Mouse (Mus musculus) liver, embryonic 15.5 days (tissue): ENCODE results near the gene Pitx1. TPM values are rescaled to one million over a fixed set of nuclear protein-coding genes. Genes with fewer than 3 reads are reported as not detected.
A peak's percentile ranks its signal among the peaks of the same experiment; 100 is the strongest.

Source experiments
- ATAC-seq: fragments of 200-750 bp; cut with Nextera tagmentation; 2 replicates; pipeline ENCODE4 v1.8.0; 2017; ENCODE audit warnings: moderate number of reproducible peaks, mild to moderate bottlenecking, moderate library complexity; ENCODE audit not compliant: insufficient read depth
- H3K27ac ChIP-seq: fragments of 300-500 bp; sonication (generic); replicated peaks from 2 replicates; pipeline ENCODE4 v1.5.1; 2015; ENCODE audit warnings: mild to moderate bottlenecking, inconsistent platforms
- H3K27me3 ChIP-seq: fragments of 300-500 bp; sonication (generic); 2 replicates; pipeline ENCODE4 v1.6.1; 2015; ENCODE audit warnings: mild to moderate bottlenecking, inconsistent platforms
- H3K36me3 ChIP-seq: fragments of 300-500 bp; sonication (generic); replicated peaks from 2 replicates; pipeline ENCODE4 v1.6.1; 2015; ENCODE audit warnings: moderate library complexity, mild to moderate bottlenecking, inconsistent platforms
- H3K4me1 ChIP-seq: fragments of 300-500 bp; sonication (generic); replicated peaks from 2 replicates; pipeline ENCODE4 v1.6.1; 2015; ENCODE audit warnings: inconsistent platforms
- H3K4me2 ChIP-seq: fragments of 300-500 bp; sonication (generic); 2 replicates; pipeline ENCODE4 v1.6.1; 2015; ENCODE audit warnings: moderate library complexity, mild to moderate bottlenecking, inconsistent platforms
- H3K4me3 ChIP-seq: fragments of 300-500 bp; sonication (generic); replicated peaks from 2 replicates; pipeline ENCODE4 v1.5.1; 2015; ENCODE audit warnings: mild to moderate bottlenecking, inconsistent platforms
- H3K9ac ChIP-seq: fragments of 300-500 bp; sonication (generic); 2 replicates; pipeline ENCODE4 v1.6.1; 2015; ENCODE audit warnings: moderate library complexity, mild to moderate bottlenecking, inconsistent platforms
- H3K9me3 ChIP-seq: fragments of 300-500 bp; sonication (generic); replicated peaks from 2 replicates; pipeline ENCODE4 v1.6.1; 2016; ENCODE audit warnings: inconsistent platforms
- WGBS: fragments of 180-500 bp; shearing (Covaris S2); methylation state at CpG from one replicate; pipeline ENCODE4 v1.1.7; 2015; ENCODE audit warnings: mixed read lengths; ENCODE audit not compliant: insufficient replicate concordance; 5-methylcytosine and 5-hydroxymethylcytosine counted together
- polyA plus RNA-seq: library from polyadenylated mRNA; unstranded; fragments of >200 nt; fragmentation: Nextera tagmentation; extraction: Ambion mirVana; gene quantifications from 2 replicates; pipeline ENCODE4 v1.2.1, GENCODE M21; 2015

The Pitx1 gene
- polyA plus RNA-seq, 1 experiment from 2014 or later: 0.03 TPM

DNA sequence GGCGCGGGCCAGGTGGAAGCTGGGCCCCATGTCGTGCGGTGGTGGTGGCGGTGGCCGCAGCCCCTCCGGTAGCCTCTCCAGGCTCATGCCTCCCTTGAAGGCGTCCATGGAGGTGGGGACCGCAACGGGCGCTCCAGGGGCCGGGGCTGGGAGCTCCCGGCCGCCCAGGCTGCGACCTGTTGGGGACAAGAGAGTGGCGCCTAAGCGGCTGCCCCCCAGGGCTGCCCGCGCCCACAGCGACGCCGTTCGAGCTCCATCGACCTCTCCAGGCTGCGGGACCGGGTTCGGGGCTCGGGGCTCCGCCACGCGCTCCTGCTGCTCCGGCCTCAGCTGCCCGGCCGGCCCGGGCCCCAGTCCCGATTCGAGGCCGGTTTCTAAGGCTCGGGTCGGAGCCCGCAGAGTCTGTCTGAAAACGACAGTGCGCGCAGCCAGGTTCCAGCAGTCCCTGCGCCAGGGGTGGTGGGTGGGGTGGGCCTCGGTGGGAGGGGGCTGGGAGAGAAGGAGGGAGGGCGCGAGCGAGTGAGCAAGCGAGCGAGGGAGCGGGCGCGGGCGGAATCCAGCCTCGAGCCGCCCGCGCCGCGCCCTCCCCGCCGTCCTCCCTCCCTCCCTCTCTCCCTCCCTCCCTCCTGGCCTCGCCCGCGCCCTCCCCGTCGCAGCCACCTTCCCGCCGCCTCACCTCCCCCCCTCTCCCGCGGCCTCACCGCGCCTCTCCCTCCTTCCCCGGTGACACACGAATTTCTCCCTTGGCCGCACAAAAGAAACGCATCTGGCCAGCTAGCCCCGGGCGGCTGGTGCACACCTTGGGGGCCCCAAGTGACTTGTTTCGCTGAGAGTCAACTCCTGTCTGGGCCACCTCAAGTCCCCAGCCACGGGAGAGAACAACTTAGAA lies 4.9 kb downstream of the Pitx1 start:
- Histone ChIP-seq H3K4me2 (peak overlapping the region; percentile 35), H3K9me3 (no peaks in the 10 kb centered on the region), H3K27me3 (peaks cover 98% of the 10 kb centered on the region), H3K4me1 (peaks cover 13% of the 10 kb centered on the region), H3K27ac (no peak overlapping the region), H3K9ac (no peak overlapping the region), H3K4me3 (peak overlapping the region; percentile 10; the same call in 1 of the 2 replicates), H3K36me3 (no peaks in the 10 kb centered on the region)
- WGBS: under 1% methylated on average over 61 of the region's 82 CpGs
- ATAC-seq: no peak

DNA sequence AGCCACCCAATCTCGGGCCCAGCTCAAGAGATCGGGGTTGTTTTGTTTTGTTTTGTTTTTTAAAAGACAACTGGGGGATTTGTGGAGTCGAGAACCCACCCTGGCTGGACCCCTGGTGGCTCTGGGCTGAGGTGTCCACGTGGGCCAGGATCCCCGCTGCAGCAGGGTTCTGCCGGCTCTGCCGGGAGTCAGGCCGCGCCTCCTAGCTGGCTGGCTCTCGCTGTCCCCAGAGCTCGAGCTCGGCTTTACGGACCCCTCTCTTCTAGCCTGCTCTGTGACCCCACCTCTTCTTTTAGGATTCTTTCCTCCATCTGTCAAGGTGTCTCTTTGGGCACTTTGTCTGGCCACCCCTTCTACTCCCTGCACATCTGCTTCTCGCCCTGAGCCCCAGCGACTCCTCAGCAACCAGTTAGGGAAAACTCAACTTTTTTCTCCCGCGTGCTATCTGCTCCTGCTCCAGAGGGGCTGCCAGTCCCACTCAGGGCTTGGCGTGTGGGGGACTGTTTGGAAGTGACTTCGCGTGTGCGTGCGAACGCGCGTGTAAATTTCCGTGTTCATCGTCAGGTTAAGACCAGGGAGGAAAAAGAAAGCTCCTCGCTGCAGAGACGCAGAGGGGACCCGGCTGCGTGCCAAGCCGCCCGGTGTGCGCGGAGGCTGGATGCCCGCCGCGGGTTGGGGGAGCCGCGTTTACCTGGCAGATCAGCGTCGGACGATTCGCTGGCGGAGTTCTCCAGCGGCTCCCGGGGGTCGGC lies 5.7 kb downstream of the Pitx1 start:
- ATAC-seq: no peak

DNA sequence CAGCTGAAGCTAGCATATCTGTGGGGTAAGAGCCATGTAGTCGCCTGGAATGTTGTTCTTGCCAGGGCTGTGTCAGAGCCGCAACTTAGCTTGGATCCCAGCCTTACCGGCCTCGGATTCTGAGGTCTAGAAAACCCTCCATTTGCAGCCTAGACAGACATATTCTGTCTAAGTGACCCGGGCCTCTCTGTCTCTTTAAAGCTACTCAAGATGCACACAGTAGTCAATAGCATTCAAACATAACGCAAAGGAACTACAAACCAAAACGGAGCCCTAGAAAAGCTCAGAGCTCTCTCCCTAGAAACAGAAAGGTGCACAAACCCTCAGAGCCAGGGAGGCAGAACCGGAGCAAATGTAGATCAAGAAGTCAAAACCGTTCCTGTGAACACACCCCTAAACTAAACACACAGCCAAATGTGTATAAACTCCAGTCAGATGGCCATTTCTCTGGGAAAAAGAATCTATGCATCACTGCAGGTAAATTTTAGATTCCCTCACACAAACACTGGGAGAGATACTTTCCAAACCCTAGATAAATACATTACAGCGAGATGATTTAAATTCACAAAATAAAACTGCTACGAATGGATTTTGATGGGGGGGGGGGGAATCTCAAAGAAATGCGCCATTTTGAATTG lies 6.9 kb downstream of the Pitx1 start:
- H3K27ac ChIP-seq: no peak overlapping the region
- no peak for ATAC-seq
- H3K4me2 ChIP-seq: no peak overlapping the region
- H3K4me1 ChIP-seq: peaks cover 16% of the 10 kb centered on the region
- 8% methylated on average over 12 of the region's 12 CpGs for WGBS
- no peaks in the 10 kb centered on the region for H3K36me3 ChIP-seq
- no peaks in the 10 kb centered on the region for H3K9me3 ChIP-seq
- H3K9ac ChIP-seq: no peak overlapping the region
- no peak overlapping the region for H3K4me3 ChIP-seq
- H3K27me3 ChIP-seq: peaks cover 98% of the 10 kb centered on the region

More for the DNA sequence above, 5.7 kb downstream of the Pitx1 start:
- Histone ChIP-seq H3K27ac (no peak overlapping the region), H3K4me1 (peaks cover 16% of the 10 kb centered on the region), H3K9me3 (no peaks in the 10 kb centered on the region), H3K4me3 (peak overlapping the region; percentile 10; the same call in 1 of the 2 replicates), H3K9ac (no peak overlapping the region), H3K27me3 (peaks cover 98% of the 10 kb centered on the region), H3K4me2 (peak overlapping the region; percentile 35; the same call in 1 of the 2 replicates), H3K36me3 (no peaks in the 10 kb centered on the region)
- WGBS: 1% methylated on average over 48 of the region's 48 CpGs

GRCm38 (mm10) chr13:55828141-55829017 lies 7.6 kb downstream of the Pitx1 start:
- ATAC-seq: no peak
- Histone ChIP-seq H3K9ac (no peak overlapping the region), H3K4me2 (no peak overlapping the region), H3K4me3 (no peak overlapping the region), H3K36me3 (no peaks in the 10 kb centered on the region), H3K27me3 (peaks cover 98% of the 10 kb centered on the region), H3K27ac (no peak overlapping the region), H3K4me1 (peaks cover 16% of the 10 kb centered on the region), H3K9me3 (no peaks in the 10 kb centered on the region)
- WGBS: 2% methylated on average over 50 of the region's 50 CpGs

- Histone ChIP-seq H3K9ac (no peak overlapping the region), H3K4me1 (peaks cover 16% of the 10 kb centered on the region), H3K36me3 (no peaks in the 10 kb centered on the region), H3K27ac (no peak overlapping the region), H3K9me3 (no peaks in the 10 kb centered on the region), H3K4me2 (no peak overlapping the region), H3K27me3 (peaks cover 98% of the 10 kb centered on the region), H3K4me3 (no peak overlapping the region)
- WGBS: 3% methylated on average over 6 of the region's 6 CpGs
- no peak for ATAC-seq
Measured at GRCm38 (mm10) chr13:55827679-55828140, 8.3 kb downstream of the Pitx1 start.

GRCm38 (mm10) chr13:55826796-55827678 lies 9.0 kb downstream of the Pitx1 start:
- Histone ChIP-seq H3K27ac (no peak overlapping the region), H3K27me3 (peaks cover 98% of the 10 kb centered on the region), H3K4me2 (no peak overlapping the region), H3K4me1 (peaks cover 16% of the 10 kb centered on the region), H3K9ac (no peak overlapping the region), H3K9me3 (no peaks in the 10 kb centered on the region), H3K36me3 (no peaks in the 10 kb centered on the region), H3K4me3 (no peak overlapping the region)
- WGBS: 5% methylated on average over 13 of the region's 13 CpGs
- ATAC-seq: no peak

DNA sequence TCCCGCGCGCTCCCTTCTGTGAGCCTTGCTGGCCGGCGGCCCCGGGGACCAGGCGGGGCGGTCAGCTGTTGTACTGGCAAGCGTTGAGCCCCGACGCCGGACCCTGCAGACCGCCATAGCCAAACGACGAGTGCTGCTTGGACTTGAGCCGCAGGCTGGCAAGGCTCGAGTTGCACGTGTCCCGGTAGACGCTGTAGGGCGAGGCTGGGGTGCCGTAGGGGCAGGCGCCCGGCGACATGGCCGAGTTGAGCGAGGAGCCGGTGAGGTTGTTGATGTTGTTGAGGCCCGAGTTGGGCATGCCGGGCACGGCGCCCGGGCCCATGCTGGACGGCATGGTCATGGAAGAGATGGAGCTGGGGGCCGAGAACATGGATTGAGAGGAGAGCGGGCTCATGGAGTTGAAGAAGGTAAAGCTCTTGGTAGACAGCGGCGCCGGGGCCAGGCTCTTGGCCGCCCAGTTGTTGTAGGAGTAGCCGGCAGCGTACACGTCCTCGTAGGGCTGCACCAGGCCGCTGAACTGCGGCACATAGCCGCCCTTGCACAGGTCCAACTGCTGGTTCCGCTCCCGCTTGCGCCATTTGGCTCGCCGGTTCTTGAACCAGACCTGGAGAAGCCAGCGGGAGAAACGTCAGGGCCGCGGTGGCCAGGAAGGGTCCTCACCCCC lies 9.9 kb downstream of the Pitx1 start:
- no peaks in the 10 kb centered on the region for H3K9me3 ChIP-seq
- H3K36me3 ChIP-seq: no peaks in the 10 kb centered on the region
- peaks cover 98% of the 10 kb centered on the region for H3K27me3 ChIP-seq
- 4% methylated on average over 56 of the region's 56 CpGs for WGBS
- no peak overlapping the region for H3K4me2 ChIP-seq
- ATAC-seq: no peak
- H3K4me3 ChIP-seq: no peak overlapping the region
- no peak overlapping the region for H3K9ac ChIP-seq
- H3K27ac ChIP-seq: no peak overlapping the region
- H3K4me1 ChIP-seq: peaks cover 16% of the 10 kb centered on the region

DNA sequence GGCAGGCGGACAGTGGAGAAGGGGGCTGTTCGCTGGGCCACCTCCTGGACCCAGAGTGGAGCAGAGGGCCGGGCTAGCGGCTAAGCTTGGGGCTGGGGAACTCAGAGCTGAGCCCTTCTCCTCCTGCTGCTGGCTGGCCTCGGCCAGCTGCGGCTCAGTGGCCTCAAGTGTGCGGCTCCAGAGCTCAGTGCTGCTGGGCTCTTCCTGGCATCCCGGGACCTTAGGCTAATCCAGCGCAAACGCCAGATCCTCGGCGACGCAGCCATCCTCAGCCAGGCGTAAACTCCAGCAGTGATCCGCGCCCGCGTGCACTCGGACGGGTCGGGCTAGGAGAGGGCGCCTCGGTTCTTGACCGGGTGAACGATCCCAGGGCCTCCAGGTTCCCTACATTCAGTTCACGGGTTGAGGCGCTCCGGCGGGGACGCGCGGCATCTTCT lies 10.7 kb downstream of the Pitx1 start:
- WGBS: 6% methylated on average over 32 of the region's 32 CpGs
- no peak for ATAC-seq

GRCm38 (mm10) chr13:55824151-55824945 lies 11.6 kb downstream of the Pitx1 start:
- H3K4me3 ChIP-seq: no peak overlapping the region
- ATAC-seq: no peak
- H3K9ac ChIP-seq: no peak overlapping the region
- no peaks in the 10 kb centered on the region for H3K9me3 ChIP-seq
- 13% methylated on average over 10 of the region's 10 CpGs for WGBS
- H3K4me2 ChIP-seq: no peak overlapping the region
- no peak overlapping the region for H3K27ac ChIP-seq
- no peaks in the 10 kb centered on the region for H3K36me3 ChIP-seq
- H3K27me3 ChIP-seq: peaks cover 85% of the 10 kb centered on the region
- H3K4me1 ChIP-seq: peaks cover 6% of the 10 kb centered on the region; the same call in 1 of the 2 replicates

More for the DNA sequence above, 10.7 kb downstream of the Pitx1 start:
- H3K4me2 ChIP-seq: no peak overlapping the region
- no peaks in the 10 kb centered on the region for H3K36me3 ChIP-seq
- H3K4me3 ChIP-seq: no peak overlapping the region
- H3K9me3 ChIP-seq: no peaks in the 10 kb centered on the region
- peaks cover 94% of the 10 kb centered on the region for H3K27me3 ChIP-seq
- no peak overlapping the region for H3K9ac ChIP-seq
- no peak overlapping the region for H3K27ac ChIP-seq
- H3K4me1 ChIP-seq: peaks cover 11% of the 10 kb centered on the region; the same call in 1 of the 2 replicates
